Mouse (Mus musculus) ES-Bruce4 (cell line): ENCODE measurements around the gene Xpo4.

Experiments used
- CTCF ChIP-seq: IDR thresholded peaks from one replicate; pipeline ENCODE4 v1.8.1; 2011; ENCODE audit warnings: low read depth, low read length
- EP300 ChIP-seq: IDR thresholded peaks from 2 replicates; pipeline ENCODE4 v1.6.1; 2011; ENCODE audit warnings: low read depth, low read length; ENCODE audit not compliant: insufficient read depth
- POLR2A ChIP-seq: IDR thresholded peaks from one replicate; pipeline ENCODE4 v1.8.1; 2011; ENCODE audit warnings: low read length; ENCODE audit not compliant: insufficient read depth

- TF ChIP-seq EP300 = no peak
- no peak for TF ChIP-seq CTCF
- no peak for TF ChIP-seq POLR2A
Observed at GRCm38 (mm10) chr14:57694246-57694645, 29.0 kb upstream of the Xpo4 start.
